Mouse (Mus musculus) kidney, embryonic 14.5 days (tissue): ENCODE data around the gene Cacna1d. TPM values are rescaled to one million over a fixed set of nuclear protein-coding genes. Genes with fewer than 3 reads are reported as not detected.

ENCODE experiments used
- ATAC-seq: fragments of 200-750 bp; cut with Nextera tagmentation; 2 replicates; pipeline ENCODE4 v1.8.0; 2017; ENCODE audit warnings: moderate number of reproducible peaks, mild to moderate bottlenecking, moderate TSS enrichment, moderate library complexity; ENCODE audit not compliant: low FRiP score, low TSS enrichment
- H3K27ac ChIP-seq: fragments of 300-500 bp; sonication (generic); 2 replicates; pipeline ENCODE4 v1.5.1; 2014; ENCODE audit warnings: low read depth, mild to moderate bottlenecking, low read length, moderate library complexity, mixed read lengths
- H3K27me3 ChIP-seq: fragments of 300-500 bp; sonication (generic); 2 replicates; pipeline ENCODE4 v1.6.1; 2014; ENCODE audit warnings: mild to moderate bottlenecking, low read length; ENCODE audit not compliant: control insufficient read depth, insufficient read depth
- H3K36me3 ChIP-seq: fragments of 300-500 bp; sonication (generic); 2 replicates; pipeline ENCODE4 v1.6.1; 2014; ENCODE audit warnings: low read length, mixed read lengths; ENCODE audit not compliant: control insufficient read depth, insufficient read depth
- H3K4me1 ChIP-seq: fragments of 300-500 bp; sonication (generic); 2 replicates; pipeline ENCODE4 v1.6.1; 2014; ENCODE audit warnings: low read length, mixed read lengths; ENCODE audit not compliant: control insufficient read depth, insufficient read depth
- H3K4me2 ChIP-seq: fragments of 300-500 bp; sonication (generic); replicated peaks from 2 replicates; pipeline ENCODE4 v1.6.1; 2014; ENCODE audit warnings: low read depth, mild to moderate bottlenecking, low read length
- H3K4me3 ChIP-seq: fragments of 300-500 bp; sonication (generic); 2 replicates; pipeline ENCODE4 v1.5.1; 2014; ENCODE audit warnings: mild to moderate bottlenecking, low read length
- H3K9ac ChIP-seq: fragments of 300-500 bp; sonication (generic); 2 replicates; pipeline ENCODE4 v1.6.1; 2014; ENCODE audit warnings: low read depth, mild to moderate bottlenecking, low read length, moderate library complexity
- H3K9me3 ChIP-seq: fragments of 300-500 bp; sonication (generic); 2 replicates; pipeline ENCODE4 v1.6.1; 2016; ENCODE audit warnings: low read length; ENCODE audit not compliant: control insufficient read depth
- WGBS: fragments of 180-500 bp; shearing (Covaris S2); extraction: QIAGEN DNeasy Blood & Tissue Kit; methylation state at CpG from one replicate; pipeline ENCODE4 v1.1.7; 2014; 5-methylcytosine and 5-hydroxymethylcytosine counted together
- polyA plus RNA-seq: library from polyadenylated mRNA; unstranded; fragments of >200 nt; fragmentation: Nextera tagmentation; extraction: Ambion mirVana; gene quantifications from 2 replicates; pipeline ENCODE4 v1.2.1, GENCODE M21; 2014

The Cacna1d gene
- polyA plus RNA-seq, 1 experiment from 2014 or later: 5.1 TPM

DNA sequence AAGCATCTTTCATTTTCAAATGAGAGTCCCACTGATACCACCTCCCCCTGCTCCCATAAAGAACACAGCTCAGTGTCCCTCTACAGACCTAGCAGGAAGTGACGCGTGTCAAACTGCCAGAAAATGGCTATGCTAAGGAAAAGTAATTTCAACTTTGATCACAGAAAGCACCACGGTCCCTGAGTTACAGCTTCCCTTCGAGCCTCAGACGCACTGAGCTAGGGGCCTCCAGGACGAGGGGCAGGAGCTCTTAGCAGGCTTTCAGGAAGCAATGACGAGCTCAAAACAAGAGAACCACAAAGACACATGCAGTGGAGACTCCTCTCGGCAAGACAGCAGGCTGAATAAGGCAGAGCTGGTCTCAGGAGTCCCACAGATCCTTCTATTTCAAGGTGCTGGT, 243.1 kb downstream of the Cacna1d start:
- no peak for ATAC-seq
- no peaks in the 10 kb centered on the region for H3K27me3 ChIP-seq
- no peaks in the 10 kb centered on the region for H3K9me3 ChIP-seq
- H3K27ac ChIP-seq: no peak overlapping the region
- H3K4me2 ChIP-seq: no peak overlapping the region
- H3K9ac ChIP-seq: no peak overlapping the region
- 50% methylated on average over 8 of the region's 8 CpGs for WGBS
- no peak overlapping the region for H3K4me3 ChIP-seq
- H3K4me1 ChIP-seq: no peaks in the 10 kb centered on the region
- H3K36me3 ChIP-seq: no peaks in the 10 kb centered on the region

DNA sequence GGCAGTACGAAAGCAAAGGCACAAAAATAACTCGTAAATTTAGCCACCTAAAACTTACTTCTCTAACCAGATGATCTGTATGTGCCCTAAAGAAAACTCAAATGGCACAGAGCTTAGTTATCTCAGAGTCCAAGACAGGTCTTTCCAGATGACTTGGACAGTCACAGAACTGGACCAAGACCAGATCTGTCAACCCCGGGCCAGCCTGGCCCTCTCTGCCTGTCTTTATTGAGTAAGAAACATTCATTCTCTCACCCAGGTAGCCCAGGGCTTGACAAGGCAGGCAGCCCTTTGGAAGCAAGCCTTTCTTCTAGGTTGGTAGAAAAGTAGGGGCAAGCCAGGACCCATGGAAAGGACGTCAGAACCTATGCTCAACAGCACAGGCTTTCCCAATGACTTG, 243.6 kb downstream of the Cacna1d start:
- no peaks in the 10 kb centered on the region for H3K27me3 ChIP-seq
- no peaks in the 10 kb centered on the region for H3K4me1 ChIP-seq
- 83% methylated on average over 4 of the region's 4 CpGs for WGBS
- ATAC-seq: no peak
- no peaks in the 10 kb centered on the region for H3K9me3 ChIP-seq
- no peaks in the 10 kb centered on the region for H3K36me3 ChIP-seq
- H3K4me3 ChIP-seq: no peak overlapping the region
- no peak overlapping the region for H3K9ac ChIP-seq
- no peak overlapping the region for H3K27ac ChIP-seq
- no peak overlapping the region for H3K4me2 ChIP-seq

DNA sequence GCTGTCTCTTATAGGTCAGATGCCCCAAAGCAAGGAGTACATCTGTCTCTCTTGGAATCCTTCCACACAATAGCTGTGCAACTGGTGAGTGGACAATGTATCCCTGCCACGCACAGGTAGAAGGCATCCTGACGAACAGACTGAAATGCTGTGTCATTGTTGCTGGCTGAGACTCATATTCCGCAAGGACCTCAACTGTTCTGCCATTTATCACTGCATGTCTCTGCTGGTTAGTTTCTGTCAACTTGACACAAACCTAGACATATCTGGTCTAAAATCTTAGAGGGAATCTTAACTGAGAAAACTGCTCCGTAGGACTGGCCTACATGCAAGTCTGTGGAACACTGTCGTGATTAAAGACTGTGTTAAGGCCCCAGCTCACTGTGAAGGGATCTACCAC, 246.5 kb downstream of the Cacna1d start:
- ATAC-seq: no peak
- Histone ChIP-seq H3K27ac (no peak overlapping the region), H3K9ac (no peak overlapping the region), H3K4me2 (no peak overlapping the region), H3K4me3 (no peak overlapping the region), H3K36me3 (no peaks in the 10 kb centered on the region), H3K4me1 (no peaks in the 10 kb centered on the region), H3K27me3 (no peaks in the 10 kb centered on the region), H3K9me3 (no peaks in the 10 kb centered on the region)
- 92% methylated on average over 5 of the region's 5 CpGs for WGBS

DNA sequence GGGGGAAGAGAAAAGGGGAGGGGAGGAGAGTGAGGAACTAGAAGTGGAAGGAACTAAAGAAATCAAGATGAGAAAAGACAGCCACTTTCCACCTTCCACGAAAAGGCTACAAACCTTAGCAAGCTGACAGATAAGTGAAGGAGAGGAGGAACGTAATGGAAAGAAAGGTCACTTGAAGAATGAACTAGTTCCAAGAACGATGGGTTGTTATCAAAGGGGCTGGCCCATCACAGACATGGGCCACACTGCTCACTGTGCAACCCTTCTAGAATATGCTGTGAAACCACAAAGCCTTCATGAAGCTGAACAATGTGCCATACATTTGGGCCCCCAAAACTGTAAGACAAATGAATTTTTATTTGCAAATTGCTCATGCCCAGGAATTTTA, 248.4 kb downstream of the Cacna1d start:
- Histone ChIP-seq H3K9ac (no peak overlapping the region), H3K27ac (no peak overlapping the region), H3K4me3 (no peak overlapping the region), H3K4me2 (no peak overlapping the region), H3K9me3 (no peaks in the 10 kb centered on the region), H3K27me3 (no peaks in the 10 kb centered on the region), H3K4me1 (no peaks in the 10 kb centered on the region), H3K36me3 (no peaks in the 10 kb centered on the region)
- WGBS: 77% methylated on average over 3 of the region's 3 CpGs
- ATAC-seq: no peak

DNA sequence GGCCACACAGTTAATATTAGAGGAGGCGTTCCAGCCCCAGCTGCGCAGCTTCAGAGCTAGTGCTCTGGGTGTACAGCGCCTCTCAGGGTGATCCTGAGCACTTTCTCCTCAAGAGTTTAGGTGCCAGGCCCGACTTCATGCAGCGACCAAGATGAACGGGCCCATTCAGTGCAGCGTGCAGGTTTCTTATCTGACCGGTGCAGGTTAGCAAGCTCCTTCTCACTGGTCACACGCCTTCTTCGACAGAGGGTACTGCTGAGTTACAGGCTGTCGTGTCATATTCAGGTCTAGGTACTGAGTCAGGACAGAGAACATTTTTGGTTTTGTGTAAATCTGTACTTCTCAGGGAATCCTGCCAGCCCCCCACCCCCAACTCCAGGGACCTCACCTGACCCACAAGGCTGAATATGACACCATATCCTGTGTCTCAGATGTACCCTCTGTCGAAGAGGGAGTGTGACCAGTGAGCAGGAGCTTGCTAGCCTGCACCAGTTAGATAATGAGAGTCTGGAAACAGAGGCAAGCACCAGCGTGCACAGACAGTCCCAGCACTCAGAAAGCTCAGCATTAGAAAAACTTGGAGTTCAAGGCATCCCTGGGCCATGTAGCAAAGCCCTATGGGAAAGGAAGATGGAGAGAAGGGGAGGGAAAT, 249.0 kb downstream of the Cacna1d start:
- no peak for ATAC-seq
- H3K36me3 ChIP-seq: no peaks in the 10 kb centered on the region
- no peak overlapping the region for H3K27ac ChIP-seq
- H3K4me1 ChIP-seq: no peaks in the 10 kb centered on the region
- H3K9ac ChIP-seq: no peak overlapping the region
- no peaks in the 10 kb centered on the region for H3K9me3 ChIP-seq
- 87% methylated on average over 13 of the region's 13 CpGs for WGBS
- no peak overlapping the region for H3K4me2 ChIP-seq
- H3K4me3 ChIP-seq: no peak overlapping the region
- no peaks in the 10 kb centered on the region for H3K27me3 ChIP-seq

DNA sequence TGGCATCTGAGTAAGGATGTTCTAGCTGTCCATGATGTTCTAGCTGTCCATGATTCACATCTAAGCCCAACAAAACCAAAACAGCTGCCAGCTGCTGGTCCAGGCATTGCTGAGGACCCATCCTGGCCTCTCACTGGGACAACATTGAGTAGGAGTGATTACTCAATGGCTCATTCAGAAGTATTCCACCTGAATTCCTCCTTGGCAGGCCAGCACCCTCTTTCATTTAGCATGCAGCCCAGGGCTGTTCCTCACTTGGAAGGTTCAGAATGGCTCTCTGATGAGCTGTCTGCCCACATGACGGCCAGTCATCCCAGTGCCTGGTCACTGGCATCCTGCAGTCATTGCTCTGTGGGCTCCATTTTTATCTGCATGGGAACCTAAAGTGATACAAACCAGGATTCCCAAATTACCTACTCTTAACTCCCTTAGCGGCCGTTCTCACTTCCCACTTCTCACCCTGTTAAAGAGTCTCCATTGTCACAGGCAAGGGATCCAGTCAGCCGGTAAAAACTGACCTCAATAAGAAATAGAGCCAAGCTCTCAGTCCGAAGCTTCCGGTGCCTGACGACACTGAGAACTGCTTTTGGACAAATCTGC, 250.2 kb downstream of the Cacna1d start:
- Histone ChIP-seq H3K4me1 (no peaks in the 10 kb centered on the region), H3K36me3 (no peaks in the 10 kb centered on the region), H3K4me2 (no peak overlapping the region), H3K27me3 (no peaks in the 10 kb centered on the region), H3K4me3 (no peak overlapping the region), H3K9ac (no peak overlapping the region), H3K27ac (no peak overlapping the region), H3K9me3 (no peaks in the 10 kb centered on the region)
- WGBS: 69% methylated on average over 7 of the region's 7 CpGs
- ATAC-seq: no peak

DNA sequence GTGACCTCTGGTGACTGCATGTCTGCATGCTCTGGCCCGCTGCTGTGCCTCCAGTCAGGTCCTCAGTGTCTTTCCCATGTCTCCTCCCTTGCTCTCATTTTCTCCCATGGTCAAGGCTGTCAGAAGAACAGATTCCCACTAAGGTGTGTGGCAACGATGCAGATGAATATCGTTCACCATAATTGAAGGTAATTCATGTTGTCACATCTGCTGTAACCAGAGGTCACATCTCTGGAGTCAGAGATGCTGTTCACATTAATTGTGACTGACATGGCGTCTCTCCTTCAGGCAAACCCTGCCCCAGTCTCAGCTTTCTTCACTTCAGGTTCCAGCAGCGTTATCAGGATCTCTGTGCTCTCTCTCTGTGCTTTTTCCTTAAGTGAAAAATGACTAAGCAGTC, 252.4 kb downstream of the Cacna1d start:
- Histone ChIP-seq H3K4me3 (no peak overlapping the region), H3K4me1 (no peaks in the 10 kb centered on the region), H3K9ac (no peak overlapping the region), H3K27me3 (no peaks in the 10 kb centered on the region), H3K27ac (no peak overlapping the region), H3K36me3 (no peaks in the 10 kb centered on the region), H3K4me2 (no peak overlapping the region), H3K9me3 (no peaks in the 10 kb centered on the region)
- WGBS: 88% methylated on average over 5 of the region's 5 CpGs
- no peak for ATAC-seq

DNA sequence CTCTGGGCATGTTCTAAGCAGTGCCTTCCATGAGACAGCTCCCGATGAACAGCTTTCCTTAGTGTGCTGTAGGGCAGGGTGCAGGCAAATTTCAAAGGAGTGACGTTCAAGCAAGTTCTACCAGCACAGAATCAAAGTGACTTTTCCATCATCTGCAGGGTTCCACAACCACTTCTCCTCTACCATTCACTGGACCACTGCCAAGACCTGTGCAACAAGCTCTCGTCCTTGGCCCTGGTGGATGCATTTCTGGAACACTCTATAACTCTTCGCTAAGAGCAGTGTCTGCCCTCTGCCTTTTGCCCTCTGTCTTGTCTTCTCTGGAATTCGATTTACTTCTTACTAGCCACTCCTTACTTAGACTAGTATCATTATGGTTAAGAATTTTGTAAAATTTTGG, 266.1 kb downstream of the Cacna1d start:
- ATAC-seq: no peak
- no peak overlapping the region for H3K27ac ChIP-seq
- H3K9ac ChIP-seq: no peak overlapping the region
- H3K9me3 ChIP-seq: no peaks in the 10 kb centered on the region
- H3K4me3 ChIP-seq: no peak overlapping the region
- no peaks in the 10 kb centered on the region for H3K27me3 ChIP-seq
- H3K36me3 ChIP-seq: no peaks in the 10 kb centered on the region
- H3K4me2 ChIP-seq: no peak overlapping the region
- H3K4me1 ChIP-seq: no peaks in the 10 kb centered on the region
- 77% methylated on average over 5 of the region's 5 CpGs for WGBS

DNA sequence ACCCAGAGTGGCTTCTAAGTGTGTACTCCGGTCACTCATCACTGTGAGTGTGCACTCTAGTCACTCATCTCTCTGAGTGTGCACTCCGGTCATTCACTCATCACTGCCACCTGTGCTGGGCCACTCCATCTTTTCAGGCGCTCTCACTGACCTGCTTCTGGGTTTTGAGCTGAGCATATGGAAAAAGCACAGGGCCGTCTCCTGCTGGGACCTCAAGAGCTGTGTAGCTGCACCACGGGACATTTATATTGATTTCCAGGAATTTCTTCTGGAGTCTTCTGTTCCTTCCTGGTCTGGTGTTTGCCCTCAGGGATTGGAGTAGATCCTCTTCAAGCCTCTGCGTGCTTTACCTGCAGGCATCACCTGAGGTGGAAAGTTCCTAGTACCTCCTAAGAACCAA, 269.2 kb downstream of the Cacna1d start:
- ATAC-seq: no peak
- WGBS: 96% methylated on average over 6 of the region's 6 CpGs

More for the DNA sequence above, 269.2 kb downstream of the Cacna1d start:
- H3K27ac ChIP-seq: no peak overlapping the region
- no peak overlapping the region for H3K9ac ChIP-seq
- no peaks in the 10 kb centered on the region for H3K36me3 ChIP-seq
- H3K4me3 ChIP-seq: no peak overlapping the region
- H3K9me3 ChIP-seq: no peaks in the 10 kb centered on the region
- H3K27me3 ChIP-seq: no peaks in the 10 kb centered on the region
- no peaks in the 10 kb centered on the region for H3K4me1 ChIP-seq
- H3K4me2 ChIP-seq: no peak overlapping the region
